Mouse (Mus musculus) heart, embryonic 11.5 days (tissue): ENCODE measurements at regions not wholly inside any gene's neighbourhood (a gene's known extent, or its start where the extent isn't known, plus 50 kb on each side); places are given as distances from the start of the nearest gene placed in this dataset.

Source experiments
- ATAC-seq: fragments of 200-750 bp; cut with Nextera tagmentation; replicated peaks from 2 replicates; pipeline ENCODE4 v1.8.0; 2017; ENCODE audit warnings: moderate library complexity; ENCODE audit not compliant: insufficient number of reproducible peaks, low FRiP score, low TSS enrichment
- H3K27ac ChIP-seq: fragments of 300-500 bp; sonication (generic); 2 replicates; pipeline ENCODE4 v1.5.1; 2014; ENCODE audit warnings: mild to moderate bottlenecking, low read depth, low read length
- H3K27me3 ChIP-seq: fragments of 300-500 bp; sonication (generic); 2 replicates; pipeline ENCODE4 v1.6.1; 2014; ENCODE audit warnings: mild to moderate bottlenecking, low read length, mixed read lengths; ENCODE audit not compliant: control insufficient read depth, insufficient read depth
- H3K36me3 ChIP-seq: fragments of 300-500 bp; sonication (generic); 2 replicates; pipeline ENCODE4 v1.6.1; 2014; ENCODE audit warnings: mild to moderate bottlenecking, low read length, moderate library complexity, mixed read lengths; ENCODE audit not compliant: control insufficient read depth, insufficient read depth
- H3K4me1 ChIP-seq: fragments of 300-500 bp; sonication (generic); 2 replicates; pipeline ENCODE4 v1.6.1; 2014; ENCODE audit warnings: low read length; ENCODE audit not compliant: control insufficient read depth, insufficient read depth
- H3K4me2 ChIP-seq: fragments of 300-500 bp; sonication (generic); 2 replicates; pipeline ENCODE4 v1.6.1; 2014; ENCODE audit warnings: mild to moderate bottlenecking, moderate library complexity
- H3K4me3 ChIP-seq: fragments of 300-500 bp; sonication (generic); 2 replicates; pipeline ENCODE4 v1.5.1; 2014; ENCODE audit warnings: low read depth, low read length
- H3K9ac ChIP-seq: fragments of 300-500 bp; sonication (generic); 2 replicates; pipeline ENCODE4 v1.6.1; 2014; ENCODE audit warnings: mild to moderate bottlenecking, low read depth, low read length, moderate library complexity
- H3K9me3 ChIP-seq: fragments of 300-500 bp; sonication (generic); replicated peaks from 2 replicates; pipeline ENCODE4 v1.6.1; 2016; ENCODE audit warnings: low read length; ENCODE audit not compliant: control insufficient read depth
- WGBS: fragments of 180-500 bp; shearing (Covaris S2); extraction: QIAGEN DNeasy Blood & Tissue Kit; methylation state at CpG from one replicate; pipeline ENCODE4 v1.1.7; 2014; ENCODE audit not compliant: insufficient replicate concordance; 5-methylcytosine and 5-hydroxymethylcytosine counted together

- no peak for ATAC-seq
- Histone ChIP-seq H3K27me3 (no peaks in the 10 kb centered on the region), H3K4me2 (no peak overlapping the region), H3K36me3 (no peaks in the 10 kb centered on the region), H3K4me3 (no peak overlapping the region), H3K9me3 (no peaks in the 10 kb centered on the region), H3K27ac (no peak overlapping the region), H3K4me1 (no peaks in the 10 kb centered on the region), H3K9ac (no peak overlapping the region)
- WGBS, result 75% methylated on average over 10 of the region's 10 CpGs
Observed at GRCm38 (mm10) chr14:61809716-61810437, 202.6 kb downstream of the Kcnrg start.

DNA sequence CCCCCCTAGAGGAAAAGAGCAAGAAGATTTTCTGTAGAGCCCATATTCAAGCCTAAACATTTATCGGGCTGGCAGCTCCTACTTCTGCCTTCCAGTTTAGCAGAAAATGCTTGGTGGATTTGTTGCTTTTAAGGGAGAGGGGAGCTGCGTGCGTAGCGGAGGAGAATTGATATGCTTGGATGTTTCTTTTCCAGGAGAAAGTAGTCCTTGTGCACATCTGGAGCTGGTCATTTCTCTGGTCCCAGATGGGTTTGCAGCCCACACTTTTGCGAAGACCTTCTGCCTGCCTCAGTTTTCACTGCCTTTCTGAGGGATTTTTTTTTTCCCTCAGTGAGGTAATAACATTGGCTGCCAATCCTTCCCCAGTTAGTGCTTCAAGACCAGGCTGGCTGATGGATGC is 203.6 kb downstream of the Kcnrg start:
- Histone ChIP-seq H3K4me2 (no peak overlapping the region), H3K27ac (no peak overlapping the region)

GRCm38 (mm10) chr14:61817711-61818110 is 210.5 kb downstream of the Kcnrg start:
- no peak for ATAC-seq
- H3K4me1 ChIP-seq, result no peaks in the 10 kb centered on the region

More for the DNA sequence above, 203.6 kb downstream of the Kcnrg start:
- no peak overlapping the region for H3K4me3 ChIP-seq
- H3K36me3 ChIP-seq, result no peaks in the 10 kb centered on the region
- no peak for ATAC-seq
- H3K27me3 ChIP-seq, result no peaks in the 10 kb centered on the region
- WGBS, result 52% methylated on average over 5 of the region's 5 CpGs
- no peaks in the 10 kb centered on the region for H3K4me1 ChIP-seq
- no peak overlapping the region for H3K9ac ChIP-seq
- H3K9me3 ChIP-seq, result no peaks in the 10 kb centered on the region

DNA sequence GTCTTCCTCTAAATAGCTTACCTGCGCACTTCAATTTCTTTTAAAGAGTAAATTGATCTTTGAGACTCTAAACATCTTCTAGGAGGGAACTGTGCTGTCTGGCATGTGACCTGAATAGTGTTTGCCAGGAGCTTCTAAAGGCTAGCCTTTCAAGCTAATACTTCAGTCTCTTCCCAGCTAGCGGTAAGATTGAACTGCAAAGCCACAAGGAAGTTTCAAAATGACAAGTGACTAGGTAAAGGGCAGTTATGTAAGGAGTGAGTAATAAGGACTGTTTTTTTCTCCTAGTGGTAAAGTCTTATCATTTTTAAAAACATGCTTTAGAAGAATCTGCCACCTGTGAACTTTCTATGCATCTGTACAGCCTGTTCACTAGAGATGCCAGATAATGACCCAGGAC is 211.1 kb downstream of the Kcnrg start:
- ATAC-seq, result no peak
- Histone ChIP-seq H3K4me1 (no peaks in the 10 kb centered on the region), H3K27ac (no peak overlapping the region), H3K4me3 (no peak overlapping the region), H3K9ac (no peak overlapping the region), H3K36me3 (no peaks in the 10 kb centered on the region), H3K9me3 (no peaks in the 10 kb centered on the region), H3K27me3 (no peaks in the 10 kb centered on the region), H3K4me2 (no peak overlapping the region)
- WGBS, result 82% methylated on average over 2 of the region's 2 CpGs

More at GRCm38 (mm10) chr14:61817711-61818110, 210.5 kb downstream of the Kcnrg start:
- Histone ChIP-seq H3K9me3 (no peaks in the 10 kb centered on the region), H3K36me3 (no peaks in the 10 kb centered on the region), H3K4me3 (no peak overlapping the region), H3K27me3 (no peaks in the 10 kb centered on the region), H3K4me2 (no peak overlapping the region), H3K27ac (no peak overlapping the region), H3K9ac (no peak overlapping the region)
- WGBS, result 64% methylated on average over 11 of the region's 11 CpGs

DNA sequence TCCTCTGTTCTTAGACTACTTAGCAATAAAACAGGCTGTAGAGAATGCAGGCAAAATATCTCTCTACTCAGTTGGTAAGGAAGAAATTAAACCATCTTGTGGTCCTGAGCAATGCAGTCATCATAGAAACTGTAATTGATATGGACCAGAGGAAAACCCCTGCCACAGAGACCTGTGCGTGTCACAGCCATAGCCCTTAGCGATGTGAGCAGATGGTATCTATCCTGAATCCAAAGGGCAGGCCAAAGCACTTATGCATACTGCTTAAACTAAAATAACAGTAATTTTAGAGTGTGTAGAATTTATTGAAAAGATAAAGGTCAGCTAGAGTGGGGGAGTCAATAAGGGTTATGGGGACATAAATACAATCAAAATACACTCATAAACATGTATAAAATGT is 212.0 kb downstream of the Kcnrg start:
- H3K27ac ChIP-seq, result no peak overlapping the region
- no peaks in the 10 kb centered on the region for H3K36me3 ChIP-seq
- H3K4me1 ChIP-seq, result no peaks in the 10 kb centered on the region
- H3K4me3 ChIP-seq, result no peak overlapping the region
- no peaks in the 10 kb centered on the region for H3K27me3 ChIP-seq
- H3K9ac ChIP-seq, result no peak overlapping the region
- H3K9me3 ChIP-seq, result no peaks in the 10 kb centered on the region
- no peak for ATAC-seq
- WGBS, result 70% methylated on average over 2 of the region's 2 CpGs
- no peak overlapping the region for H3K4me2 ChIP-seq

DNA sequence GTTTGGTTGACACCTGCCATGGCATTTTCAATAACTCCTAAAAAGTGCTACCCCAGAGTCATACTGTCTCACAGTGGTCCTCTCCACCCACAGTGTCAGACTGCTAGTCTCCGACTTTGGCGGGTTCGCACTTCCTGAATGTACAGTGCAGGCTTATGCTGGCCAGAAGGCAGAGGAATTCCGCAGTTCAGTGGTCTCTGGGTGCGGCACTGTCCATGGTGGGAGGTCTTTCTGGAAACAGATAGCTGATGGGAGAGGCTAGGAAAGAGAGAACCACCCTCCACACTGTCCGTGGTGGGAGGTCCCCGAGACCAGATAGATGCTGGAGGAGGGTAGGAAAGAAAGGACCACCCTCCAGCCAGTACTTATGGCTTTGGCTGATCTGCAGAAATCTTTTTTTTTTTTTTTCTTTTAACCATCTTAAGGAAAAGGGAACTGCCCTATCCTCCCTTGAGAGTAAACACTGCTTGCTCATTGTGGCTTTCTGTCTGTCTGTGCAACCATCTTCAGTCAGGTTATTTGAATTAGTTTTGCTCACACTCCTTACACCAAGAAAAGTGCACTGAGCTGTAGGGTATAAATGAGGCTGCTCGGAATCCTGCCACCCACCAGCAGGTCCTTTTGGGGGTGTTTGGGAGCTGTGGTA is 227.2 kb downstream of the Kcnrg start:
- Histone ChIP-seq H3K9me3 (no peaks in the 10 kb centered on the region), H3K4me3 (no peak overlapping the region), H3K4me2 (no peak overlapping the region; the same call in 1 of the 2 replicates), H3K27me3 (no peaks in the 10 kb centered on the region), H3K4me1 (no peaks in the 10 kb centered on the region), H3K9ac (no peak overlapping the region), H3K27ac (no peak overlapping the region), H3K36me3 (no peaks in the 10 kb centered on the region)
- ATAC-seq, result no peak
- WGBS, result 48% methylated on average over 8 of the region's 8 CpGs

- H3K27ac ChIP-seq, result no peak overlapping the region
- ATAC-seq, result no peak
- no peak overlapping the region for H3K9ac ChIP-seq
- H3K36me3 ChIP-seq, result no peaks in the 10 kb centered on the region
- no peaks in the 10 kb centered on the region for H3K9me3 ChIP-seq
- H3K27me3 ChIP-seq, result no peaks in the 10 kb centered on the region
- H3K4me2 ChIP-seq, result no peak overlapping the region
- H3K4me1 ChIP-seq, result no peaks in the 10 kb centered on the region
- no peak overlapping the region for H3K4me3 ChIP-seq
- WGBS, result 50% methylated on average over 6 of the region's 6 CpGs
Observed at GRCm38 (mm10) chr14:61835729-61836128, 228.5 kb downstream of the Kcnrg start.

GRCm38 (mm10) chr14:61836231-61836630 is 229.0 kb downstream of the Kcnrg start:
- H3K4me3 ChIP-seq, result no peak overlapping the region
- no peaks in the 10 kb centered on the region for H3K27me3 ChIP-seq
- no peak overlapping the region for H3K27ac ChIP-seq
- no peak overlapping the region for H3K9ac ChIP-seq
- no peaks in the 10 kb centered on the region for H3K4me1 ChIP-seq
- no peaks in the 10 kb centered on the region for H3K36me3 ChIP-seq
- 69% methylated on average over 6 of the region's 6 CpGs for WGBS
- H3K9me3 ChIP-seq, result no peaks in the 10 kb centered on the region
- no peak for ATAC-seq
- H3K4me2 ChIP-seq, result no peak overlapping the region

DNA sequence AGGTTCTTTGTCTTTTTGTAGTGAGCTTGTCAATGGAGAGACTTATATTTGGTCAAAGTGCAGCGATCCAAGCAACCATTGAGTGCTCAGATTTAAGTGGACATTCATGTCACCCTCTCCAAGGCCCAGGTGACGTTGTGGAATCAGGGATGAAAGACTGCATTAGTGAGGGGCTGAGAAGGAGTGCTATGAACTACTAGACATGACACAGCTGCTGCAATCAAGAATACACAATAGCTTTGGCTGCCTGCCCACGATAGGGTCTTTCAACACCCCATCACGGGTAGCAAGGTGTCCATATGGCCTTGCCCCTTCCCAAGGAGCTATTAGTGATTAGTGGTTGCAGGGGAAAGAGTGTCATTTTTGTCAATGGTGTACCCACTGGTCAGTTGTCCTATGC is 229.7 kb downstream of the Kcnrg start:
- Histone ChIP-seq H3K9ac (no peak overlapping the region), H3K27ac (no peak overlapping the region), H3K4me3 (no peak overlapping the region), H3K4me2 (no peak overlapping the region), H3K4me1 (no peaks in the 10 kb centered on the region), H3K9me3 (no peaks in the 10 kb centered on the region), H3K36me3 (no peaks in the 10 kb centered on the region), H3K27me3 (no peaks in the 10 kb centered on the region)
- ATAC-seq, result no peak
- 64% methylated on average over 4 of the region's 4 CpGs for WGBS
